Mouse (Mus musculus) midbrain, embryonic 11.5 days (tissue): Measurements from ENCODE around the gene Gm17617. TPM values are rescaled to one million over a fixed set of nuclear protein-coding genes. Genes with fewer than 3 reads are reported as not detected.
A peak's percentile ranks its signal among the peaks of the same experiment; 100 is the strongest.

Source experiments
- ATAC-seq: fragments of 200-750 bp; cut with Nextera tagmentation; 2 replicates; pipeline ENCODE4 v1.8.0; 2017; ENCODE audit warnings: moderate TSS enrichment, moderate library complexity; ENCODE audit not compliant: low FRiP score
- DNase-seq: peaks from one replicate; pipeline ENCODE4 v3.0.0; 2015; ENCODE audit warnings: low spot score; ENCODE audit errors: missing footprints
- H3K27ac ChIP-seq: fragments of 300-500 bp; sonication (generic); 2 replicates; pipeline ENCODE4 v1.5.1; 2014; ENCODE audit warnings: low read depth, low read length
- H3K27me3 ChIP-seq: fragments of 300-500 bp; sonication (generic); 2 replicates; pipeline ENCODE4 v1.6.1; 2014; ENCODE audit warnings: mild to moderate bottlenecking, low read length, moderate library complexity, mixed read lengths; ENCODE audit not compliant: control insufficient read depth, insufficient read depth
- H3K36me3 ChIP-seq: fragments of 300-500 bp; sonication (generic); 2 replicates; pipeline ENCODE4 v1.6.1; 2014; ENCODE audit warnings: mild to moderate bottlenecking, low read length, moderate library complexity, mixed read lengths; ENCODE audit not compliant: control insufficient read depth, insufficient read depth
- H3K4me1 ChIP-seq: fragments of 300-500 bp; sonication (generic); 2 replicates; pipeline ENCODE4 v1.6.1; 2014; ENCODE audit warnings: low read length; ENCODE audit not compliant: control insufficient read depth, insufficient read depth
- H3K4me2 ChIP-seq: fragments of 300-500 bp; sonication (generic); 2 replicates; pipeline ENCODE4 v1.6.1; 2014; ENCODE audit warnings: mild to moderate bottlenecking, moderate library complexity
- H3K4me3 ChIP-seq: fragments of 300-500 bp; sonication (generic); 2 replicates; pipeline ENCODE4 v1.5.1; 2014; ENCODE audit warnings: low read depth, low read length
- H3K9ac ChIP-seq: fragments of 300-500 bp; sonication (generic); 2 replicates; pipeline ENCODE4 v1.6.1; 2014; ENCODE audit warnings: low read length
- H3K9me3 ChIP-seq: fragments of 300-500 bp; sonication (generic); 2 replicates; pipeline ENCODE4 v1.6.1; 2016; ENCODE audit warnings: low read length; ENCODE audit not compliant: control insufficient read depth
- WGBS: fragments of 180-500 bp; shearing (Covaris S2); extraction: QIAGEN DNeasy Blood & Tissue Kit; methylation state at CpG from one replicate; pipeline ENCODE4 v1.1.7; 2014; 5-methylcytosine and 5-hydroxymethylcytosine counted together
- polyA plus RNA-seq: library from polyadenylated mRNA; unstranded; fragments of >200 nt; fragmentation: Nextera tagmentation; extraction: Ambion mirVana; gene quantifications from 2 replicates; pipeline ENCODE4 v1.2.1, GENCODE M21; 2014

The Gm17617 gene
- polyA plus RNA-seq, result not detected in 2 replicates

DNA sequence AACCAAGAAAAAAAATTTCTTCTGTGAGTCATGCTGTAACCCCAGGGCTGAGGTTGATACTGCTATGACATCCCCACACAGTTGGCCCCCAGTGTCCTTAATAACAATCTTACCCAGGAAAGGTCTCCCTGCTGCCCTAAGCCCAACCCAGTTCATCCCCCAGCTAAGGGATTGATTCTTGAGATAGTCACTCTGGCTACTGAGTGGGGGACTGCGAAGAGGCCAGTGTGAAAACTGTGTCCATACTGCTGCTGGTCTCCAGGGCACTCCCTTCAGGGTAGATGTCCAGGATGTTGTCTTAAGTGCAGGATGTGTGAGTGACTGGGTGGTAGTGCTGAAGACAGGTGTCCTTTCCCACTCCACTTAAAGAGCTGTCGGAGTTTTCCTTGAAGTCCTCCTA, at the start of gene Gm17617:
Gene Gm17617, minus strand, starts transcription at position 101 of the 400 bp plus-strand sequence.
- peaks cover 5% of the 10 kb centered on the region; the same call in 1 of the 2 replicates for H3K36me3 ChIP-seq
- 96% methylated on average over 2 of the region's 2 CpGs for WGBS

DNA sequence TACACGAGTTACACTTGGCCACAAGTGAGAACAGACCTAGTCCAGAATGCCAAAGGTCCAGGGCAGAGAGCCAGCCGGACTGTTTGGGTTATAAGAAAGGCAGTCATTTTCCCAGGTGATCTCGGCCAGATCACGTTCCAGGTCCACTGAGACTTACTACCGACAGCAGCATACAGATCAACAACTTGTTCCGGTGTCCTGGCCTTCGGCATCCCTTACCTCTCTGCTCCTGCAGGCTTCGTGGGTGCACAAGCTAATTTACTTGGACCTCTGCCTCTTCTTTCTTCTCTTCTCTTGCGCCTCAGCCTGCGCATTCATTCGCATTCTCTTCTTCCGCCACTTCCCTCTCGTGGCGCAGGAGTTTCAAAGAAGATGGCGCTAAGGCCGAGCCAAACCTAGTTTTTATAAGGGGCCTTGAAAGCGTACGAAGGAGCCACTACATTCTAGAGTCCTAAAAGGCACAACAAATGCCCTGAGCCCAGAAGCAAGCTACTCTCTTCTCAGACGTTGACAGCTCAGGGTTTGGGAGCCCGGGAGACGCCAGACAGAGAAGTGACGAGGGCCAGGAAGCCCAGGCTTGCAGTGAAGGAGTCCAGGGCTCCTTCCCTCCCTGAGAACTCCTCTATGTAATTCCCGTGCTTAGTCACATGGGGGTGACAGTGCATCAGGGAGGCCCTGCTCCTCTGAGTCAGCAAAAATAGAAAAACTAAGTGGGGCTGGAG, 49.0 kb upstream of the Gm17617 start:
- no peaks in the 10 kb centered on the region for H3K9me3 ChIP-seq
- H3K27ac ChIP-seq, result 0 out of 2 replicates have a peak overlapping the region, but pooled peaks have one; percentile 6
- no peaks in the 10 kb centered on the region for H3K36me3 ChIP-seq
- H3K27me3 ChIP-seq, result no peaks in the 10 kb centered on the region
- H3K9ac ChIP-seq, result peak overlapping the region; percentile 47; the same call in 1 of the 2 replicates
- DNase-seq, result peak; percentile 97
- no peaks in the 10 kb centered on the region for H3K4me1 ChIP-seq
- 4% methylated on average over 23 of the region's 23 CpGs for WGBS
- peak overlapping the region; percentile 41 for H3K4me2 ChIP-seq
- ATAC-seq, result peak; percentile 82
- peak overlapping the region; percentile 15 for H3K4me3 ChIP-seq

More for the DNA sequence above, at the start of gene Gm17617:
- DNase-seq (no peak), ATAC-seq (no peak)
- no peaks in the 10 kb centered on the region for H3K9me3 ChIP-seq
- no peak within 1 kb of the TSS for H3K4me2 ChIP-seq
- H3K9ac ChIP-seq, result no peak within 1 kb of the TSS
- no peaks in the 10 kb centered on the region for H3K4me1 ChIP-seq
- no peaks in the 10 kb centered on the region for H3K27me3 ChIP-seq
- H3K4me3 ChIP-seq, result no peak within 1 kb of the TSS
- no peak within 1 kb of the TSS for H3K27ac ChIP-seq

DNA sequence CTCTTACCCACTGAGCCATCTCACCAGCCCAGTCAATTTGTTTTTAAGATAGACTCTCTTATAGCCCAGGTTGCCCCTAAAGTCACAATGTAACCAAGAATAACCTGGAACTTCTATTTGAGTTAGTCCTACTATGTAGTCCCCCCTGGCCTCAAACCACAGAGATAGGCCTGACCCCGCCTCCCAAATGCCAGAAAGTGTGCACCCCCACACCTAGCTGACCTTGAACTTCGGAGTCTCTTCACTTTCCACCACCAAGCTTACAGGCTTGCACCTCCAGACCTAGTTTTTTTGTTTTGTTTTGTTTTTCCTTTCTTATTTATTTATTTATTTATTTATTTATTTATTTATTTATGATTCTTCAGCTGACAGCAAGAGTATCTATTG, 48.4 kb upstream of the Gm17617 start:
- H3K9ac ChIP-seq, result no peak overlapping the region
- H3K36me3 ChIP-seq, result no peaks in the 10 kb centered on the region
- no peaks in the 10 kb centered on the region for H3K4me1 ChIP-seq
- ATAC-seq (no peak), DNase-seq (no peak)
- no peaks in the 10 kb centered on the region for H3K9me3 ChIP-seq
- 73% methylated on average over 2 of the region's 2 CpGs for WGBS
- H3K4me3 ChIP-seq, result no peak overlapping the region; the same call in 1 of the 2 replicates
- no peak overlapping the region for H3K27ac ChIP-seq
- H3K4me2 ChIP-seq, result peak overlapping the region; percentile 41
- H3K27me3 ChIP-seq, result no peaks in the 10 kb centered on the region

DNA sequence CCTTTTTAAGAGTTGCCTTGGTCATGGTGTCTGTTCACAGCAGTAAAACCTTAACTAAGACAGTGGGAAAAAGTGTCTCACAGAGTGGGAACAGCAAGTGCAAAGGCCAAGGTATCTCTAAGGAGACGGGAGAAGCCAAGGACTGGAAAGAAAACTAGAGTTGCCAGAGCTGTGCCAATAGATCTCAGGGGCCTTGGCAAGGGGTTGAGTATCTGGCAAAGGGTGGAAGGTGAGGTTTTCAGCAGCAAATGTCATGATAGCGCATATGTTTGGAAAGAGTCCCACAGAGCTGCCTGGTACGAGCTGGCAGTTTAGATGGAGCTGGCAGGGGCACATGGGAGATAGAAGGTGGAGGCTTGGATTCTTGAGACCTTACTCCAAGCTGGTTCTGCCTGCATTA, 46.2 kb upstream of the Gm17617 start:
- Histone ChIP-seq H3K36me3 (no peaks in the 10 kb centered on the region), H3K4me1 (no peaks in the 10 kb centered on the region), H3K27ac (no peak overlapping the region), H3K27me3 (no peaks in the 10 kb centered on the region), H3K9me3 (no peaks in the 10 kb centered on the region), H3K4me2 (no peak overlapping the region), H3K4me3 (no peak overlapping the region), H3K9ac (no peak overlapping the region)
- ATAC-seq, result no peak
- no peak for DNase-seq
- WGBS, result 92% methylated on average over 3 of the region's 3 CpGs

DNA sequence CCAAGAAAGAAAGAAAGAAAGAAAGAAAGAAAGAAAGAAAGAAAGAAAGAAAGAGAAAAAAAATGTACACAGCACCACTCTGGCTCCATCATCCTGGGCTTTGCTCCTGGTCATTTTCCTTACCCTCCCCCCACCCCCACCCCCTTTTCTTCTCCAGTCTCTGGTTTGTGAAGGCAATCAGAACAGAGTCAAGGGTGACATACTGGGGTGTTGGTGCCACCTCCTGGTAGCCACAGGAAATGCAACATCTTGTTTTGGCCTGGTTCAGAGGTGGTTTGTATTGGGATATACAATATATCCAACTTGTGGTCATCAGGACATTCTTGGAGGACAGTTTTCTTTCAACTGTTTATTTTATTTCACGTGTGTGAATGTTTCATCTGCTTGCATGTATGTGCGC, 45.2 kb upstream of the Gm17617 start:
- Histone ChIP-seq H3K36me3 (no peaks in the 10 kb centered on the region), H3K4me3 (no peak overlapping the region), H3K27ac (no peak overlapping the region), H3K9ac (no peak overlapping the region), H3K4me2 (no peak overlapping the region), H3K27me3 (no peaks in the 10 kb centered on the region), H3K9me3 (no peaks in the 10 kb centered on the region), H3K4me1 (no peaks in the 10 kb centered on the region)
- ATAC-seq (peak; percentile 36; the same call in 1 of the 2 replicates), DNase-seq (peak; percentile 98)
- 30% methylated on average over 2 of the region's 2 CpGs for WGBS

DNA sequence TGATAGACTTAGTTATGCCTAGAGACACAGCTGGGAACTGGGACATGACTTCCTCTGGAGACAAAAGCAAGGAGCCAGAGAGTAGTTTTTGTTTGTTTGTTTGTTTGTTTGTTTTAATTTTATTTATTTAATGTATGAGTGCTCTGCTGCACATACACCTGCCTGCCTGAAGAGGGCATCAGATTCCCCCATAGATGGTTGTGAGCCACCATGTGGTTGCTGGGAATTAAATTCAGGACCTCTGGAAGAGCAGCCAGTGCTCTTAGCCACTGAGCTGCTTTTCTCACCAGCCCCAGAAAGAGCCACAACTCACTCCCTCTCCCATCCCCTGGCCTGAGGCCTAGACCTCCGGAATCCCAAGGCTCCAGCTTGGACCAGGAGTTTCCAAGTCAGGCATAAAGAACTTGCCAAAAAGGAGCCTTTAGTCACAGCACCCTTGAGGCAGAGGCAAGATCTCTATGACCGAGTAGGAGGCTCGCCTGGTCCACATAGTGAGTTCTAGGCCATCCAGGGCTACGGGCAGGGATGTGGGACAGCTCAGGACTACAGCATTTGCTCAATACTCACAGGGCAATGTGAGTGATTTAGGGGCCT, 44.7 kb upstream of the Gm17617 start:
- Histone ChIP-seq H3K27me3 (no peaks in the 10 kb centered on the region), H3K27ac (no peak overlapping the region), H3K36me3 (no peaks in the 10 kb centered on the region), H3K9me3 (no peaks in the 10 kb centered on the region), H3K4me2 (no peak overlapping the region), H3K4me3 (no peak overlapping the region), H3K4me1 (no peaks in the 10 kb centered on the region), H3K9ac (no peak overlapping the region)
- no peak for ATAC-seq
- WGBS, result 65% methylated on average over 4 of the region's 4 CpGs
- peak; percentile 87 for DNase-seq

DNA sequence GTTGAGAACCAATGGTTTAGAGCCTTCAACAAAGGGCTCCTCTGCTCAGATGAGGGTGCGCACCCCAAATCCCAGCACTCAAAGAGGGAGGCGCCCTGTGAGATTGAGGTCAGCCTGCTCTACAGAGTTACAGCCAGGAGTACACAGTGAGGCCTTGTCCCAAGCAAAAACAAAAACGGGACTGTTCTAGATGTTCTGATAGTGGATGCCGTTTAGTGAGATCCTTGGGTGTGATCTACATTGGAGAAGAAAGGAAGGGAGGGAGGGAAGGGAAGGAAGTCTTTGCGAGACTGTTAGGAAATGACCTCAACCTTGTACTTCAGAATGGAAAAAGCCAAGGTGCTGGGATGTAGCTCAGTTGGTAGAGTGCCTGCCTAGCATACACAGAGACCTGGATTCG, 42.9 kb upstream of the Gm17617 start:
- H3K9me3 ChIP-seq, result no peaks in the 10 kb centered on the region
- 93% methylated on average over 6 of the region's 6 CpGs for WGBS
- no peak overlapping the region for H3K4me2 ChIP-seq
- no peak for ATAC-seq
- no peaks in the 10 kb centered on the region for H3K36me3 ChIP-seq
- no peak overlapping the region for H3K9ac ChIP-seq
- no peak overlapping the region for H3K27ac ChIP-seq
- no peak overlapping the region for H3K4me3 ChIP-seq
- no peaks in the 10 kb centered on the region for H3K27me3 ChIP-seq
- H3K4me1 ChIP-seq, result peaks cover 13% of the 10 kb centered on the region
- no peak for DNase-seq

DNA sequence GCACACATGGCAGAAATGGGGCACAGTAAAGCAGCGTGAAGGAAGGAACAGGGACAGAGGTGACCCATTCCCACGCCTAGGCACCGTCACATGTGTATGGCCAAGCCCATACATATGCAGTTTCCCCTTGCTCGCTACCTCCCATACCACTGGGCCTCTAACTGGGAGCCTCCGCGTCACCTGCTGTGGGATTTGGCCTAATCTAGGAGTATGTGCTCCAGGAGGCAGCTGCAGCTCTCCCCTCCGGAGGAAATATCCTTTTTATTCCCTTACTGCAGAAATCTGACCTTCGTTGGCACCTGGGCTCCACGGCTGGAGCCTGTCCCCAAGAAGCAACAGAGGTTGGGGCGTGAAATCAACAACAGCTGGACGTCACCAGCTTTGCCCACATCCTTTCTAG, 41.0 kb upstream of the Gm17617 start:
- no peak for DNase-seq
- H3K27me3 ChIP-seq, result no peaks in the 10 kb centered on the region
- 70% methylated on average over 11 of the region's 11 CpGs for WGBS
- H3K27ac ChIP-seq, result no peak overlapping the region
- no peaks in the 10 kb centered on the region for H3K9me3 ChIP-seq
- no peak for ATAC-seq
- no peak overlapping the region for H3K9ac ChIP-seq
- H3K4me1 ChIP-seq, result peaks cover 14% of the 10 kb centered on the region
- no peak overlapping the region for H3K4me3 ChIP-seq
- H3K4me2 ChIP-seq, result no peak overlapping the region
- no peaks in the 10 kb centered on the region for H3K36me3 ChIP-seq

DNA sequence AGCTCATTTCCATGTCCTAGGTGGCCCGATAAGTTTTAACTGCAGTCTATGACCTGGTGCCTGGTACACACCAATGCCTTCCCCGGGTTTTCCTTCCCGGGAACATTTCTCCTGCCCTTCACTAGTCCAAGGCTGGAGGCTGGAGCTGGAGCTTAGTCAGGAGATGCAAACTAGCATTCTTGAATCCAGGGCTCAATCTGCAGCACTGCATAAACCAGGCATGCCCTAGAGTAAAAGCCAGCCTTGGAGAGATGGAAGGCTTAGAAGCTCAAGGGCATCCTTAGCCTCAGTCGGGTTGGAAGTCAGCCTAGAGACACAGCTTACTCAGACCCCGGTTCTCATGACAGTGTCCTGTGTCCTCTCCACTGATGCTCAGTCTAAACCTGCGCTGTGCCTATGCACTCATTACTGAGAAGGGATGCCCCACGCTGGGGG, 39.0 kb upstream of the Gm17617 start:
- no peak overlapping the region for H3K4me3 ChIP-seq
- WGBS, result 48% methylated on average over 7 of the region's 7 CpGs

More for the DNA sequence above, 39.0 kb upstream of the Gm17617 start:
- ATAC-seq (no peak), DNase-seq (peak; percentile 90)
- H3K4me1 ChIP-seq, result peaks cover 14% of the 10 kb centered on the region
- no peak overlapping the region for H3K27ac ChIP-seq
- H3K4me2 ChIP-seq, result peak overlapping the region; percentile 40; the same call in 1 of the 2 replicates
- no peaks in the 10 kb centered on the region for H3K9me3 ChIP-seq
- no peaks in the 10 kb centered on the region for H3K27me3 ChIP-seq
- no peak overlapping the region for H3K9ac ChIP-seq
- no peaks in the 10 kb centered on the region for H3K36me3 ChIP-seq
